Mouse (Mus musculus): ENCODE data around the gene Tmem150a. TPM values are rescaled to one million over a fixed set of nuclear protein-coding genes. Genes with fewer than 3 reads are reported as not detected.

Gene Tmem150a
- total RNA-seq, 1 experiment from 2014 or later = 0.93 TPM

GRCm38 (mm10) chr6:72388791-72389329 lies 33.6 kb downstream of the Tmem150a start:
- no peak for ATAC-seq (ENCODE audit: extremely low read depth, insufficient number of reproducible peaks, low FRiP score, poor library complexity, severe bottlenecking)

DNA sequence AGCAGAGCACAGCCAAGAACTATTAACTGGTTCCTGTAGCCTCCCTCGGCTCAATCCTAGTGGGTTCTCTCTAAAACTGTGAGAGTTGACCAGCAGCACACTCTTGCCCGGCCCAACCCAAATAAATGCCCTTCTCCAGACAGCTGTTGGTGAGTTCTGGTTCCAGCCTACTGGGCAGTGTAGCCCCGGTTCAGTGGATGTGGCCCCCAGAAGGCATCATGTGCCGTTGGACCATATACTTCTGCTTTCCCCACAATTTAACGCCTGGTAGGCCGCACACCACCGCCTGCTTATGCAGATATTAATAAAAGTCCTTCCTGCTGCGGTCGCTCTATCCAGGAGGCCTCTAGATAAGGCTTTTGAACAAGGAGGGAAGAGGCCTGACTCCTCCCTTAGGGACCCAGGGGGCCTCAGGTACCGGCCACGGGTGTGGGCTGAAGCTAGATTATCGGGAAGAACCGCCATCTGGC lies 34.3 kb downstream of the Tmem150a start:
- peak; percentile 62 for ATAC-seq (ENCODE audit: extremely low read depth, insufficient number of reproducible peaks, low FRiP score, poor library complexity, severe bottlenecking)

- ATAC-seq (ENCODE audit: extremely low read depth, insufficient number of reproducible peaks, low FRiP score, poor library complexity, severe bottlenecking) = peak; percentile 74
Observed at GRCm38 (mm10) chr6:72389941-72390771, 34.9 kb downstream of the Tmem150a start, which contains the start of gene Vamp8. Vamp8 (minus strand) TSS chr6:72390703.

DNA sequence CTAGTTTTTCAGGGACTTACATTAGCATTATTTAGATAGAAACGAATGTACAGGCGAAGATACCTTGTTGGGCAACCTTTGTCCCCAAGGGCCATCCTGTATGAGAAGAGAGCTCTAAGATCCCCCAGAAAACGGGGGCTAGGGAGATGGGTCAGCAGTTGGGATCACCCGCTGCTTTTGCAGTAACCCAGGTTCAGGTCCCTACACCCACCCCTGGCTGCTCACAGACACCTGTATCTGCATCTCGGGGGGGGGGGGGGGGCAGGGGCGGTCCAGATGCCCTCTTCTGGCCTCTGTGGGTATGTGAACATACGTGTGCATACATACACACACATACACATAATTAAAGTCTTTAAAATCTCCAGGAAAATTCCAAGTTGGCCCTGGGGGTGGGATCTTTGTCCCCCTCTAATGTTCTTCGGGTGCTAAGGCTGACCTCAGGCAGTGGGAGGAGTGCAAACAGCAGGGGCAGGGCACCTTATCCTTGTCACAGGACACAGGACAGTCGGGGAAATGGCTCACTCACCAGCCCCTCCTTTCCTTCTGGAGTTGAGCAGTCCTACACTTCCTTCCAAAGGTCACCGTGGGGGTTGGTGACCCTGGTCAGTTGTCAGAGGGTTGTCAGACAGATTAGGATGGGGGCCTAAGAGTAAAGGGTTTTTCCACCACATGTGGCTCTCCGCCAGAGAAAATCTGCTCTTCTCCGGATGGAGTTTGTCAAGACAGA lies 35.7 kb downstream of the Tmem150a start:
- ATAC-seq (ENCODE audit: extremely low read depth, insufficient number of reproducible peaks, low FRiP score, poor library complexity, severe bottlenecking) = no peak

DNA sequence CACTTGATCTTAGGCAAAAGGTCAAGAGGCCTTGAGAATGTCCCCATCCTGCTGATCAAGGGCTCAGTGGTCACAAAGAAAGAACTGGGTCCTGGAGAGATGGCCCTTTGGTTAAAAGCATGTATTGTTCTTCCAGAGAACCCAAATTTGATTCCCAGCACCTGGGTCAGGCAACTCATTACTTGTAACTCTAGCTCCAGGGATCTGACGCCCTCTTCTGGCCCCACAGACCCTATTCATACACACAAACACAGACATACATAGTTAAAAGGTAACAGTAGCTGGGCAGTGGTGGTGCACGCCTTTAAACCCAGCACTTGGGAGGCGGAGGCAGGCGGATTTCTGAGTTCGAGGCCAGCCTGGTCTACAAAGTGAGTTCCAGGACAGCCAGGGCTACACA lies 37.1 kb downstream of the Tmem150a start:
- no peak for ATAC-seq (ENCODE audit: extremely low read depth, insufficient number of reproducible peaks, low FRiP score, poor library complexity, severe bottlenecking)

- ATAC-seq (ENCODE audit: extremely low read depth, insufficient number of reproducible peaks, low FRiP score, poor library complexity, severe bottlenecking) = no peak
Observed at GRCm38 (mm10) chr6:72396837-72397251, 41.6 kb downstream of the Tmem150a start.

DNA sequence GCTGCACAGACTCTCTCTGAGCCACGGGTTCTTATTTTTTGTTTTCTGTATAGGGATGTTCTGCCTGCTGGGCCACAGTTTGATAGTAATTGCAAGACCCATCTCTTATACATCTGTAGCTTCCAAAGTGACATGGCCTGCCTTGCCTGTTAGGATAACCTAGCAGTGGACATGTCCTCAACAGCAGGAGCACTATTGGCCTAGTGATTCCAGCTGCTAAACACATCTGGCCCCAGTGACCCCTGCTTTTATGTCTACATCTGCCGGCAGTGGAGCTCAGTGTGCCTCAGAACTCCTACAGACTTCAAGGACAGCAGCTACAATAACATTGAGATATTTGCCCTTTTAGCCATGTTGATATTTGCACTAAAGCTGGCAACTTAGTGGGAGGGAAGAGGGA lies 44.7 kb downstream of the Tmem150a start:
- no peak for ATAC-seq (ENCODE audit: extremely low read depth, insufficient number of reproducible peaks, low FRiP score, poor library complexity, severe bottlenecking)

DNA sequence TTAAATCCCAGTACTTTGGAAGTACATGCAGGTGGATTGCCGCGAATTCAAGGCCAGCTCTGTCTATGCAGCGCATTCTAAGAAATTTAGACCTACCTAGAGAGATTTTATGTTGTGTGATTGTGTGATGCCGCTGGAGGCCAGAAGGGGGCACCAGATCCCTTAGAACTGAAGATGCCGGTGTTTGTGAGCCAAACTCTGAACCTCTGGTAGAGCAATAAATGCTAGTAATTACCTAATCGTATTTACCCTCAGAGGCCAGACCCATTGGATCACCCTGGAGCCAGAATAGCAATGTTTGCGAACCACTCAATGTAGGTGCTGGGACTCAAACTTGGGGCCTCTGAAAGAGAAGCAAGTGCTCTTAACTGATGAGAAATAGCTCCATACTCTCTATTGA lies 46.6 kb downstream of the Tmem150a start:
- peak; percentile 92 for ATAC-seq (ENCODE audit: extremely low read depth, insufficient number of reproducible peaks, low FRiP score, poor library complexity, severe bottlenecking)

GRCm38 (mm10) chr6:72405356-72405755 lies 50.1 kb downstream of the Tmem150a start:
- ATAC-seq (ENCODE audit: extremely low read depth, insufficient number of reproducible peaks, low FRiP score, poor library complexity, severe bottlenecking) = no peak

GRCm38 (mm10) chr6:72407119-72407518 lies 51.9 kb downstream of the Tmem150a start:
- peak; percentile 97 for ATAC-seq (ENCODE audit: extremely low read depth, insufficient number of reproducible peaks, low FRiP score, poor library complexity, severe bottlenecking)

Other genes starting within 250 kb of the Tmem150a start
- not detected in 2 replicates for gene Atoh8, start 119.9 kb upstream of the Tmem150a start, total RNA-seq (2017)
- gene Sftpb, start 50.8 kb upstream of the Tmem150a start, total RNA-seq (2017) = not detected in 2 replicates
- gene Usp39, start 10.3 kb upstream of the Tmem150a start, total RNA-seq (2017) = 34.1 and 44.6 TPM in 2 replicates
- gene 0610030E20Rik, start 8.1 kb upstream of the Tmem150a start, total RNA-seq (2017) = 44.6 and 44.9 TPM in 2 replicates
- gene Rnf181, start 11.5 kb downstream of the Tmem150a start, total RNA-seq (2017) = 79.3 and 102 TPM in 2 replicates
- gene Vamp5, start 25.0 kb downstream of the Tmem150a start, total RNA-seq (2017) = 15.8 and 16.2 TPM in 2 replicates
- 230 and 268 TPM in 2 replicates for gene Vamp8, start 35.3 kb downstream of the Tmem150a start, total RNA-seq (2017)
- gene Ggcx, start 58.9 kb downstream of the Tmem150a start, total RNA-seq (2017) = 10.5 and 10.9 TPM in 2 replicates
- 159 and 167 TPM in 2 replicates for gene Mat2a, start 84.1 kb downstream of the Tmem150a start, total RNA-seq (2017)
- gene Sh2d6, start 166.3 kb downstream of the Tmem150a start, total RNA-seq (2017) = 1.3 TPM in 1 of 2 replicates, not detected in the other
- gene Capg, start 188.9 kb downstream of the Tmem150a start, total RNA-seq (2017) = 145 and 178 TPM in 2 replicates
- gene Elmod3, start 243.0 kb downstream of the Tmem150a start, total RNA-seq (2017) = 8.7 and 10.5 TPM in 2 replicates
- 1.2 and 1.5 TPM in 2 replicates for gene Retsat, start 243.0 kb downstream of the Tmem150a start, total RNA-seq (2017)

Measured in neutrophil, adult 5-6 weeks (primary cell).